Mouse (Mus musculus) spleen, adult 2 months (tissue): ENCODE data around the gene Magi1.

ENCODE experiments used
- CTCF ChIP-seq: fragments of 200-500 bp; IDR thresholded peaks from 2 replicates; pipeline ENCODE4 v1.5.1; 2011; ENCODE audit warnings: mild to moderate bottlenecking, inconsistent platforms; ENCODE audit not compliant: insufficient read depth, insufficient read length, insufficient replicate concordance; ENCODE audit errors: extremely low read depth
- POLR2A ChIP-seq: fragments of 200-500 bp; IDR thresholded peaks from 2 replicates; pipeline ENCODE4 v1.6.1; 2011; ENCODE audit warnings: low read depth, low read length, inconsistent platforms

DNA sequence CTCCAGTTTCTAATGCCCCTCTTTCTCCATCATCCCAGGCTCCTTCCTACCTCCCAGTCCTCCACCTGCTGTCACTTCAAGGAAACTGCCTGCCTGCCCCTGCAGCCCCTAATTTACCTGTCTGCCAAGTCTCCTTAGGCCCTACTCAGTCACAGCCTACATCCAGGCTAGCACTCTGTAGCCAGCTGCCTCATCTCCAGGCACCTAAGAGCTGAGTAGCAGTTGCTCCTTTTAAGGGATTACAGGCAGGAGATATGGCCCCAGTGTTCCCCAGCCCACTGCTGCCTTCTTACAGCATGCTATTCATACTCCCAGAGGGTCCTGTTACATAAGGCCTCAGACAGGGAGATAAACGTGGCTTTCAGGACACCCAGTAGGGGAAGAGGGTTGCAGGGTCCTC lies 426.9 kb downstream of the Magi1 start:
- TF ChIP-seq CTCF (no peak), POLR2A (no peak)
